Mouse (Mus musculus) cerebellum, adult (tissue): ENCODE data around the gene Phlpp1.

Source experiments
- ATAC-seq: cut with Nextera tagmentation; 2 replicates; pipeline ENCODE4 v1.9.2; 2017; ENCODE audit warnings: mild to moderate bottlenecking, moderate library complexity, mixed read lengths; ENCODE audit not compliant: insufficient number of reproducible peaks, low FRiP score, low TSS enrichment

Gene Phlpp1

GRCm38 (mm10) chr1:106162581-106162980, 9.0 kb upstream of the Phlpp1 start:
- no peak for ATAC-seq

GRCm38 (mm10) chr1:106163401-106163800, 8.2 kb upstream of the Phlpp1 start:
- ATAC-seq = no peak

- ATAC-seq = no peak
These were observed 7.4 kb upstream of the Phlpp1 start for GRCm38 (mm10) chr1:106164111-106164510.

DNA sequence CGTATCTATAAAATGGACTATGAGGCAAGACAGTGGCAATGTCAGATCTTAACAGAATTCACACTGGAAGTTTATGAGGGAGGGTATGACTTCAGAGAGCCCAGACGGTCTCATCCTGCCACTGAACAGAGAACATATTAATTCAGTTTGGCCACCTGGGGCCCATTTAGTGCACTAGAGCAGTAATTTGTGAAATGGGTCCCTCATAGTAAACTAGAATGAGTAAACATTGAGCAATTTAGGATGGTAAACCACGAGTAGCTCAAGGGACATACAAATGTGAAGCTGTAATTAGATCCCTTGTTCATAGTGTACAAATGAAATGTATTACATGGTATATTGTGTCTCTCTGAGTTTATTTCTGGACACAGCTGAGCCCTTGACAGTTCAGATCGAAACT, 3.6 kb upstream of the Phlpp1 start:
- no peak for ATAC-seq

DNA sequence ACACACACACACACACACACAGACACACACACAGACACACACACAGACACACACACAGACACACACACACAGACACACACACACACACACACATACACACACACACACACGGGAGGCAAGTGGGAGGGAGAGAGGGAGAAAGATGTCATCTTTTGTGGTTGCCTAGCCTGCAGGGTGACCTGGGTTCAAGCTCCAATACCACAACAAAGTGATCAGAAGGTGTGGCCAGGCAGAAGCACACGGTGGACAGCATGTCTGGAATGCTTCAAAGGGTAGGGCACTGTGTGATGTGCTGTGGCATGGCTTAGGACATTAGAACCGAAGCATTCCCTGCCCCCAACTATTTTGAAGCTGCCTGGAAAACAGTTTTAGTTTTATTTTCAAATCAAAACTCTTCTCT, 2.8 kb upstream of the Phlpp1 start:
- no peak for ATAC-seq

DNA sequence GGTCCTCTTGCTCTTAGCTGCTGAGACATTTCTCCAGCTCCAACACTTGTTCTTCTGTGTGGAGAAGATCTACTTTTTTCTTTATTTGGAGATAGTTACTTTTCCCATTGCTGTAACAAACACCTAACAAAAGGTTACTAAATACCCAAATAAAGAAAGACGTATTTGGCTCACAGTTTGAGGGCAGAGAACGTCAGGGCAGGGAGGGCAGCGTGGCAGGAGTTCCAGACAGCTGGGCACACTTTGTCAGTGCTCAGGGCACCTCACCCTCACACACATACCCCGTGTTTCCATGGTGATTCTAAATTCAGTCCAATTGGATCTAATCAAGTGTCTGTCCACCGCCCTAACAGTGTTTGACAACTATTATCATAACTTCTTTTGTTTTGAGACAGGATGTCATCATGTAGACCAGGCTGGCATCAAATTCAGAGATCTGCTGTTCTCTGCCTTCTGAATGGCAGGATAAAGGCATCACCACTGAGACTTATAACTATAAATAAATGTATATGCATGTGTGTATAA, 1.7 kb upstream of the Phlpp1 start:
- no peak for ATAC-seq

GRCm38 (mm10) chr1:106172301-106172930, 864 bp downstream of the Phlpp1 start:
- ATAC-seq = peak; percentile 26

- no peak for ATAC-seq
These were observed 1.4 kb downstream of the Phlpp1 start for GRCm38 (mm10) chr1:106172931-106173371.

- ATAC-seq = no peak
These were observed 2.1 kb downstream of the Phlpp1 start for GRCm38 (mm10) chr1:106173621-106174156.

DNA sequence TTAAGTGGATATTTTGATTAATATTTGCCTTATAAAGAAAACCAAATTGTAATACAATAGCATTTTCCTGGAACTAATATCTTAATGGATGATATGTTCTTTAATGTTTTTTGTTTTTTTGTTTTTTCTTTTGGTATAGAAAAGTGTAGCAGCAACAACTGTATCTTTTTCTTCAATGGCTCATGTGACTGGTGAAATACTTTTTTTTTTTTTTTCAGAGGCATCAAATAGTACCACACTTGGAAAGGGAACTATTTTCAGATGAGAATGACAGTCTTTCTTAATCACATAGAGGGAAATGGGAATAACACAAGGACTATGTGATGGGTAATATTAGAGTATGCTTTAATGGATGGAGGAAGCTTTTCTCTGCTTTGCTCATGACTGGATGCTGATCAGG, 3.0 kb downstream of the Phlpp1 start:
- no peak for ATAC-seq

DNA sequence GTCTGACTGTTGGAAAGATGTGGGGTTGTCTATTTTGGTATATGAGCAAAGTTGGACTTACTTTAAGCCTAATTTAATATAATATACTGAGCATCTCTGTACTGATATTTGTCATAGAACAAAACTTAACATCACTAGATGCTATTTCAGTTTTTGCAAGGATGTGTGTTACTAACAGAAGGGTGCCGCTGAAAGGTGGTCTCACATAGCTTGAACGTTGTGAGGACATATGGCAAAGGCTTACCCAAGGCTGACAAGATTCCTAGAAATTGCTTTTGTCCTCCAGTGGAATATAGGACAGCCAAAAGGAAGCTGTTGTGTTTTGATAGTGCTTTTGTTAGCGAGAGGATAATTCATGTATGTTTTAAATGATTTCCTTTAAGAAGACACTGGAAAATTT, 3.8 kb downstream of the Phlpp1 start:
- no peak for ATAC-seq

- no peak for ATAC-seq
These were observed 5.2 kb downstream of the Phlpp1 start for GRCm38 (mm10) chr1:106176791-106177190.

GRCm38 (mm10) chr1:106177868-106178790, 6.6 kb downstream of the Phlpp1 start:
- ATAC-seq = no peak

DNA sequence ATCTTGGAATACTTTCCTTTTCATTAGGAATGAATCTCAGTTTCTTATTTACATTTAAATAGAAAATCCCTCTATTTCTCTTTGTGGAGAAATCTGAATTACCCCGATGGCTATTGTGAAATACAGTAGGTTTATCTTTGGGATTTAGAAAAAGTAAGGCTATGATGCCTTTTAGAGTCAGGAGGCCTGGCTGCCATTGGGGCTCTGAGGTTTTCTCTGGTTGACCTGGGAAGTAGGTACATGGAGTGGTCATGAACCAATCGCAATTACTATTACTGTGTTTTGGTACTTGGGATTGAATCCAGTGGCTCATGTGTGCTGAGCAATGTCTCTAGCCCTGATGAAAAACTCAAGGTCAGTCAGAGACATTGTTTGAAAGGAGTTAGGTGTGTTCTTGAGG, 12.1 kb downstream of the Phlpp1 start:
- ATAC-seq = no peak

GRCm38 (mm10) chr1:106184780-106185460, 13.4 kb downstream of the Phlpp1 start:
- ATAC-seq = no peak

DNA sequence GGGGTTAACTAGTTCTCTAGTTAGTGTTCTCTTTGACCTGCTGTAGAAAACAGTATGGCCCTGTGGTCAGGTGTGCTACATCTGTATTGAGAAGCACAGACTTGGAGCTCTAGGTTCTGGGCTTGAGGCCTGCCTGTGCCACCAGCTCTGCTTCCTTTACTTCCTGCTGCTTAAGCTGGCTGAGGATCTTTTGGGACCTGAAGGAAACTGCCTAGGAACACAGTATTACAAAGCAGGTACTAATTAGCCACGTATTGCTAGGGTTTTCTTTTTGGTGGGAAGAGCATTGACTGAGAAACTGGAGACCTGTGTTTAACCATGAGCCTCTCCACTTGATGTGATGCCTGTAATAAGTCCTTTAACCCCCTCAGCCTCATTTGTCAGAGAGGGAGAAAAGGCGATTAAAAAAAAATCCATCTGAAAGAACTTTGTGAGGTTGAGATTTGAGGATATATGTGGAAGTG, 13.9 kb downstream of the Phlpp1 start:
- no peak for ATAC-seq

DNA sequence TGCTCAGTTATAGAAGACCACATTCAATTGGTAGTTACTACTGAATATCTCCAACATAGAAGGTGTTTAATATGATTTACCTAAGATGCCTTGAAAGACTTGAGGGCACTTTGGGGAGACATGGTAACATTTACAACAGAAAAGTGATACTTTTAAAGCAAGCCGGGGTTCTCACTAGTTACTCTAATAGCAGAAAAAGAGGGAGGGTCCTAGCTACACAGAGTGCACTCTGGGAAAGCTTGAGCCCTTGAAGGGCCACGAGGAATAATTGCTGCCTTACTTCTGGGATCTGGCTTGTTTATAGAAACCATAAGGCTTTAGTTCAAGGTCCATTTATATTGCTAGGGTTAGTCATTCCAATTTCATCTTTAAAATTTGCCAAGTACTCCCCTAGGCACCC, 14.5 kb downstream of the Phlpp1 start:
- no peak for ATAC-seq

DNA sequence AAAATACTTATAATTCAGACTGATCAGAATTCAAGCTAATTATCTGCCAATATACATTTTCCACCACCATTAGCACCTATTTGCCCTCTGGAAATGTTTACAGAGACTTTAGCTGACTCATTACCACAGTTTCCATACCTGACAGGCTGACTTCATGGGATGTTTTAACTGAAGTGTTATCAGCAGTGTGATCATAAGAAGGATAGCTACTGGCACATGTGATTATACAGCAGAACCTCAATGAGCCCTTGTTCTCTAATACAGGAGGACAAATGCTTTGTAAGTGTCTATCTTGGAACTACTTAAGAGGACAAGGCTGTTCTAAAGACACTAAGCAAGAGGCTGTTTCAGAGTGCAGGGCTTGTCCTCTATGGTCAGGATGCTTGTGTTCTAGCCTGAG, 15.9 kb downstream of the Phlpp1 start:
- no peak for ATAC-seq

DNA sequence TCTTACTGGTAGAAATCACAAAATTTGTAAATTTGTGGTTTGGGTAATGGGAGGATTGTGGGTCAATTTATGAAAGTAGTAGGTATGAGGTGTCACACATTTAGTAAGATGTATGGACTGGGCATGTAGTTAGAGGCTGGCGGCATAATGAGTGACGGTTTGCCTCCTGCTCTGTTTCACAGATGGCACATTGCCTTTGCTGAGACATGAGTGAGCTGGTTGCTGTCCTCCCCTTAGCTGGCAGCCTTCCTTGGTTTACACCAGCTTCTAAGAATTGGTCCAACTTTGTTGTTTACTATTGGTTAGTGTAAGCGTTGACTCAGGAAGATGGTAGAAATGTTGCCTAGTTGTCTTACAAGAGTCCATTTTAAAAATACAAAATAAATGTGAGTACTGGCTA, 17.2 kb downstream of the Phlpp1 start:
- no peak for ATAC-seq

DNA sequence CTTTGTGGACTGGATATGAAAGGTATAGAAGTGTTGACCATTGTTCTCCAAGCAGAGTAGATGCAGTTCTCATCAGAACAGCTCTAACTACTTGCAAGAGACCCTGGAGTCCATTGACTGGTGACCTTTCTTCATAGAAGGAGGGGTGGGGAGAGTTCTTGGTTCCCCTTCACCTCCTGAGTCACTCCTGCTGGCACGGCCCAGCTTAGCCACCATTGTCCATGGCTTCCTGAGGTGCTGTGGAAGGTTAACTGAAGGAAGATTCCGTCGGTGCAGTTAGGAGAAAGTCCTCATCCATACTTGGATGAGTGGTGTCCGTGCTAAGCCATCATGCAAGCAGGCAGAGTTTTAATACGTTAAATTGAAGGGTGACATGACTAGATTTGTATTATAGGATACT, 17.8 kb downstream of the Phlpp1 start:
- ATAC-seq = no peak

- ATAC-seq = no peak
These were observed 19.1 kb downstream of the Phlpp1 start for GRCm38 (mm10) chr1:106190695-106191094.
